ENCODE assay signal across 9 mouse cellular contexts in the genomic region with DNA sequence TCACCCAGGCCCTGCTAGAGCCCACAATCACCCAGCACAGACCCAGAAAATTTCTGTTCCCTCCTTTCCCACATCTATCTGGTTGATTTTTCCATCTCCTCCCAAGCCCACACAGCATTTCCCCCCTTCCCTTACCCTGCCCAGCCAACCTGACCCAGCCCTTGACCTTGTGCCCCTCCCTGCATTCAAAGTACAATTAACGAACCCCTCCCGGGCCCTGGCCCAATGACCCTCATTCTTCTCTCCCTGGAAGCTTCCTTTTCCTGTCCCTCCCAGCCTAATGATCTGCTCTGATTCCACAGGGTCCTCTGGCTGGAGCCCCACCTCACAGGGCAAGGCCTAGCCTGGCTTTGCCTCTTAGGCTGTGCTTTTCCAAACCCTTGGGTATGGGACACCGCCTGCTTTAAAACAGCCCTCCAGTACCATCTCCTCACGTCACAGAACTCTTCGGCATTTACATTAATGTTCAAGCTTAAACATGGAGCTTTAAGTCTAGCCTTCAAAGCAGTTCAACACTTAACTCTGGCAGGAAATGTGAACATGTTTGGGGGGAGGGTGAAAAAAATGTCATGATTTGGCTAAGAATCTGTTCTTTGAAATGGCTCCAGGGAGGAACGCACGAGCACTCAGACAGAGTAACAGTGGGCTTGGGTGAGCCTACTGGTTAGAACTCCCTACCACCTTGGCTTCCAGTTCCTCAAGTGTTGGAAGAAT.
DNase-seq lines count a peak whose midpoint lies in the region; ATAC-seq lines count a peak whose summit lies in the region.
"Had no signal": no experiment of that assay in that cellular context is flagged by ENCODE, and none has a peak within 500 bp of the region (broad histone marks: within the 10 kb centered on the region; RNA-seq: fewer than 3 reads in every experiment).

No protein-coding gene starts in this region.

- H3K4me1 ChIP-seq in hindbrain, embryonic 10.5 days (replicated peaks) = peaks cover 53% of the 10 kb centered on the region
- H3K4me1 ChIP-seq in hindbrain, embryonic 11.5 days (replicated peaks; ENCODE audit: control insufficient read depth, insufficient read depth, low read length) = peaks cover 2% of the 10 kb centered on the region; the same call in 1 of the 2 replicates
- peaks cover 22% of the 10 kb centered on the region for H3K4me1 ChIP-seq in midbrain, embryonic 15.5 days

- peak; percentile 42 for DNase-seq in hindbrain, embryonic 10.5 days (ENCODE audit: low spot score)
- DNase-seq in hindbrain, embryonic 11.5 days (ENCODE audit: low spot score) = no peak
- peak; percentile 44 for DNase-seq in embryo, embryonic 9.5 days (ENCODE audit: extremely low spot score)
- DNase-seq in kidney, adult 18-20 months = peak; percentile 25
- peak; percentile 69 for DNase-seq in lung, postnatal 25 days (ENCODE audit: low spot score)
- DNase-seq in right cerebral cortex, postnatal 36 days (ENCODE audit: low spot score in 2 of 2) = no peak

- peak overlapping the region; percentile 30; the same call in 1 of the 2 replicates for H3K27ac ChIP-seq in hindbrain, embryonic 10.5 days
- H3K27ac ChIP-seq in hindbrain, embryonic 11.5 days (ENCODE audit: low read depth, low read length) = no peak overlapping the region
- no peak overlapping the region for H3K27ac ChIP-seq in midbrain, embryonic 15.5 days

- 71% methylated on average over 7 of the region's 7 CpGs for WGBS in hindbrain, embryonic 10.5 days
- WGBS in hindbrain, embryonic 11.5 days = 65% methylated on average over 7 of the region's 7 CpGs
- WGBS in midbrain, embryonic 15.5 days = 80% methylated on average over 7 of the region's 7 CpGs

- no peaks in the 10 kb centered on the region for H3K9me3 ChIP-seq in hindbrain, embryonic 10.5 days
- H3K9me3 ChIP-seq in hindbrain, embryonic 11.5 days (ENCODE audit: control insufficient read depth, low read length) = no peaks in the 10 kb centered on the region
- no peaks in the 10 kb centered on the region for H3K9me3 ChIP-seq in midbrain, embryonic 15.5 days

- no peaks in the 10 kb centered on the region for H3K36me3 ChIP-seq in hindbrain, embryonic 10.5 days
- no peaks in the 10 kb centered on the region for H3K36me3 ChIP-seq in hindbrain, embryonic 11.5 days (ENCODE audit: control insufficient read depth, insufficient read depth, low read length)
- no peaks in the 10 kb centered on the region for H3K36me3 ChIP-seq in midbrain, embryonic 15.5 days (replicated peaks)

- no peak overlapping the region for H3K4me3 ChIP-seq in hindbrain, embryonic 10.5 days
- no peak overlapping the region for H3K4me3 ChIP-seq in hindbrain, embryonic 11.5 days (ENCODE audit: low read depth, low read length)
- no peak overlapping the region for H3K4me3 ChIP-seq in midbrain, embryonic 15.5 days

- H3K9ac ChIP-seq in hindbrain, embryonic 11.5 days (ENCODE audit: low read depth, low read length) = no peak overlapping the region
- H3K9ac ChIP-seq in midbrain, embryonic 15.5 days = no peak overlapping the region

- peaks cover 13% of the 10 kb centered on the region for H3K27me3 ChIP-seq in hindbrain, embryonic 10.5 days (ENCODE audit: insufficient read depth, poor library complexity, severe bottlenecking)
- no peaks in the 10 kb centered on the region for H3K27me3 ChIP-seq in hindbrain, embryonic 11.5 days (ENCODE audit: control insufficient read depth, insufficient read depth, low read length)
- no peaks in the 10 kb centered on the region for H3K27me3 ChIP-seq in midbrain, embryonic 15.5 days (replicated peaks)
- H3K27me3 ChIP-seq: CH12.LX had no signal

- ATAC-seq in hindbrain, embryonic 11.5 days (ENCODE audit: low FRiP score) = no peak
- no peak for ATAC-seq in megakaryocyte, adult 5-6 weeks (ENCODE audit: poor library complexity, severe bottlenecking)
- ATAC-seq in midbrain, embryonic 15.5 days (replicated peaks) = no peak

- H3K4me2 ChIP-seq in hindbrain, embryonic 11.5 days (replicated peaks; ENCODE audit: low read depth, low read length) = no peak overlapping the region
- H3K4me2 ChIP-seq in midbrain, embryonic 15.5 days = no peak overlapping the region

Comparison
In these comparisons a context has a peak if more than half of its experiments do, and no peak if none do; other contexts are left out.
1. DNase-seq: peak in hindbrain, embryonic 10.5 days (single experiment), embryo, embryonic 9.5 days (single experiment), kidney, adult 18-20 months (single experiment) and lung, postnatal 25 days (single experiment); none in hindbrain, embryonic 11.5 days (single experiment) and right cerebral cortex, postnatal 36 days (0 of 2).